Mouse (Mus musculus): Measurements from ENCODE around the gene Tgm2. TPM values are rescaled to one million over a fixed set of nuclear protein-coding genes. Genes with fewer than 3 reads are reported as not detected.

Gene Tgm2
- polyA plus RNA-seq, 1 experiment from 2014 or later = 11.8 TPM

DNA sequence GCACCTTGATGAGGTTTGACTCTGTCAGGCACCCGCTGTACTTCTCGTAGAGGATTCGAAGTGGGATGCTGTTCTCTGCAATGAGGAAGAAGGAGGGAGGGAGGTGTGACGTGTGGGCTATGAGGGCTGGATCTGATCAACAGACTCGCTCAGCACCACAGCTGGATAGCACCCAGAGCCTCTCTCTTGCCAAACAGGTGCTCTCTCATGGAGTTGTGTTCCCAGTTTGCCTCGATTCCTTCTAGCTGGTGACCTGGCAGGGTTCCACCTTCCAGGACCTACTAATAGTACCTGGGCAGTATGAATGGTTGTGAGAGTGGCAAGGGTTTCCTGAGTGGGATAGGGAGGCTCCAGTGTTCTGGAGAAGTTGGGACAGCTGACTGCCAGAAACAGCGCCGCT is 26.0 kb downstream of the Tgm2 start:
- H3K9ac ChIP-seq = no peak overlapping the region
- 84% methylated on average over 8 of the region's 8 CpGs for WGBS

GRCm38 (mm10) chr2:158119145-158119544 is 27.1 kb downstream of the Tgm2 start:
- Histone ChIP-seq H3K9ac (no peak overlapping the region), H3K27ac (no peak overlapping the region), H3K27me3 (replicated peaks) (no peaks in the 10 kb centered on the region), H3K4me3 (no peak overlapping the region), H3K4me1 (peaks cover 5% of the 10 kb centered on the region), H3K9me3 (no peaks in the 10 kb centered on the region), H3K4me2 (replicated peaks) (no peak overlapping the region), H3K36me3 (no peaks in the 10 kb centered on the region)
- ATAC-seq (ENCODE audit: low FRiP score, low read depth) = no peak
- WGBS = 85% methylated on average over 4 of the region's 4 CpGs

More for the DNA sequence above, 26.0 kb downstream of the Tgm2 start:
- Histone ChIP-seq H3K4me2 (replicated peaks) (no peak overlapping the region), H3K27me3 (replicated peaks) (no peaks in the 10 kb centered on the region), H3K9me3 (no peaks in the 10 kb centered on the region), H3K36me3 (no peaks in the 10 kb centered on the region), H3K27ac (no peak overlapping the region), H3K4me1 (peaks cover 5% of the 10 kb centered on the region; the same call in 1 of the 2 replicates), H3K4me3 (no peak overlapping the region)
- no peak for ATAC-seq (ENCODE audit: low FRiP score, low read depth)

- H3K9ac ChIP-seq = no peak overlapping the region
- H3K27ac ChIP-seq = no peak overlapping the region
- no peaks in the 10 kb centered on the region for H3K9me3 ChIP-seq
- H3K4me1 ChIP-seq = peaks cover 3% of the 10 kb centered on the region
- H3K4me3 ChIP-seq = no peak overlapping the region
- no peak overlapping the region for H3K4me2 ChIP-seq (replicated peaks)
- no peaks in the 10 kb centered on the region for H3K36me3 ChIP-seq
- H3K27me3 ChIP-seq (replicated peaks) = no peaks in the 10 kb centered on the region
- ATAC-seq (ENCODE audit: low FRiP score, low read depth) = no peak
- WGBS = 68% methylated on average over 6 of the region's 6 CpGs
These were observed 29.6 kb downstream of the Tgm2 start for GRCm38 (mm10) chr2:158116653-158117052.

- no peaks in the 10 kb centered on the region; the same call in 1 of the 2 replicates for H3K4me1 ChIP-seq
- no peak overlapping the region for H3K4me3 ChIP-seq
- 88% methylated on average over 3 of the region's 3 CpGs for WGBS
- H3K27me3 ChIP-seq (replicated peaks) = no peaks in the 10 kb centered on the region
- H3K36me3 ChIP-seq = no peaks in the 10 kb centered on the region
- H3K9me3 ChIP-seq = no peaks in the 10 kb centered on the region
- no peak overlapping the region for H3K27ac ChIP-seq
- no peak overlapping the region for H3K9ac ChIP-seq
- H3K4me2 ChIP-seq (replicated peaks) = no peak overlapping the region
- ATAC-seq (ENCODE audit: low FRiP score, low read depth) = no peak
These were observed 30.3 kb downstream of the Tgm2 start for GRCm38 (mm10) chr2:158115838-158116453.

- Histone ChIP-seq H3K36me3 (no peaks in the 10 kb centered on the region), H3K27ac (no peak overlapping the region), H3K4me2 (replicated peaks) (no peak overlapping the region), H3K9ac (no peak overlapping the region), H3K9me3 (no peaks in the 10 kb centered on the region), H3K4me1 (no peaks in the 10 kb centered on the region; the same call in 1 of the 2 replicates), H3K4me3 (no peak overlapping the region), H3K27me3 (replicated peaks) (no peaks in the 10 kb centered on the region)
- WGBS = 77% methylated on average over 5 of the region's 5 CpGs
- ATAC-seq (ENCODE audit: low FRiP score, low read depth) = no peak
These were observed 31.3 kb downstream of the Tgm2 start for GRCm38 (mm10) chr2:158114931-158115330.

- Histone ChIP-seq H3K27me3 (replicated peaks) (no peaks in the 10 kb centered on the region), H3K27ac (no peak overlapping the region), H3K4me1 (no peaks in the 10 kb centered on the region; the same call in 1 of the 2 replicates), H3K4me2 (replicated peaks) (no peak overlapping the region), H3K4me3 (no peak overlapping the region), H3K36me3 (no peaks in the 10 kb centered on the region), H3K9me3 (no peaks in the 10 kb centered on the region), H3K9ac (no peak overlapping the region)
- no peak for ATAC-seq (ENCODE audit: low FRiP score, low read depth)
- 43% methylated on average over 9 of the region's 9 CpGs for WGBS
These were observed 32.5 kb downstream of the Tgm2 start for GRCm38 (mm10) chr2:158113591-158114257.

DNA sequence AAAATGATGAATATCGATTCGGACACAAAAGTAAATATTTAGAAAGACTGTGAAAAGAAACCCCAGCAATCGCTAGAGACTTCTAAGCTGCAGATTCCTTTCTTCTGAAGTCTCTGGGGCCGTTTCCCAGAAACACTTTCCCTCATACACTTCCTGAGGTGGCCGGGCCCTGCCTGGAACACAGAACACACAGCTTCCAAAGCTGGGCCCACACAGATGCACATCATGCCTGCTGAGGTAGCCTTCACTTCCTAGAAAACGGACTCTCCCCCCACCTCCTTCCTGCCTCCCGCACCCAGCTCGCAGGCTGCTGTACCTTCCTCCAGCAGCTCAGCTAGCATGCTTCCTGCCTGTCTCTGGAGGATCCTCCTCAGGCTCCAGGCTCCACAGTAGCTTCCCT is 36.7 kb downstream of the Tgm2 start:
- no peak overlapping the region for H3K27ac ChIP-seq
- no peaks in the 10 kb centered on the region for H3K27me3 ChIP-seq (replicated peaks)
- H3K9me3 ChIP-seq = no peaks in the 10 kb centered on the region
- ATAC-seq (ENCODE audit: low FRiP score, low read depth) = no peak
- H3K9ac ChIP-seq = no peak overlapping the region
- H3K4me1 ChIP-seq = peaks cover 6% of the 10 kb centered on the region; the same call in 1 of the 2 replicates
- WGBS = 61% methylated on average over 8 of the region's 8 CpGs
- no peak overlapping the region for H3K4me2 ChIP-seq (replicated peaks)
- no peak overlapping the region for H3K4me3 ChIP-seq
- no peaks in the 10 kb centered on the region for H3K36me3 ChIP-seq

GRCm38 (mm10) chr2:158106947-158107587 is 39.2 kb downstream of the Tgm2 start:
- Histone ChIP-seq H3K4me1 (peaks cover 6% of the 10 kb centered on the region; the same call in 1 of the 2 replicates), H3K36me3 (no peaks in the 10 kb centered on the region), H3K27me3 (replicated peaks) (no peaks in the 10 kb centered on the region), H3K27ac (no peak overlapping the region), H3K9me3 (no peaks in the 10 kb centered on the region), H3K4me3 (no peak overlapping the region), H3K9ac (no peak overlapping the region), H3K4me2 (replicated peaks) (no peak overlapping the region)
- no peak for ATAC-seq (ENCODE audit: low FRiP score, low read depth)
- WGBS = 37% methylated on average over 6 of the region's 6 CpGs

DNA sequence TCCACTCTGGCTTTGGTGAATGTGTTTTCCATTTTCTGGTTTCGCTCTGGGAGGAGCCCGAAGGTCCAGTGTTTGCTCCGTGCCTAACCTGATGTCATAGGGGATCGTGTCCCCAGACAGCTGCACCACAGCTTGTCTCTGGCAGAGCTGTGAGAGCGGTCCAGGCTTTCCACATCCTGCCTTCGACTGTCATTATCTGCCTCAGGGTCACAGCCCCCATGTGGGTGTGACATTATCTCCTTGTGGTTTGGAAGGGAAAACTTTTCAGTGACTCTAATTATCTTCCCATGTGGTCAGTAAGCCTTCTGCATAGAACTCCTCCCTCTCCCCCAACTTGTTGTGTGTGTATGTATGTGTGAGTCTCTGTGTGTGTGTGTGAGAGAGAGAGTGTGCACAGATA is 40.6 kb downstream of the Tgm2 start:
- WGBS = 91% methylated on average over 6 of the region's 6 CpGs
- no peak overlapping the region for H3K4me3 ChIP-seq
- H3K4me1 ChIP-seq = peaks cover 6% of the 10 kb centered on the region; the same call in 1 of the 2 replicates
- ATAC-seq (ENCODE audit: low FRiP score, low read depth) = no peak
- no peaks in the 10 kb centered on the region for H3K9me3 ChIP-seq
- no peaks in the 10 kb centered on the region for H3K27me3 ChIP-seq (replicated peaks)
- H3K36me3 ChIP-seq = no peaks in the 10 kb centered on the region
- H3K9ac ChIP-seq = no peak overlapping the region
- H3K27ac ChIP-seq = no peak overlapping the region
- H3K4me2 ChIP-seq (replicated peaks) = no peak overlapping the region

DNA sequence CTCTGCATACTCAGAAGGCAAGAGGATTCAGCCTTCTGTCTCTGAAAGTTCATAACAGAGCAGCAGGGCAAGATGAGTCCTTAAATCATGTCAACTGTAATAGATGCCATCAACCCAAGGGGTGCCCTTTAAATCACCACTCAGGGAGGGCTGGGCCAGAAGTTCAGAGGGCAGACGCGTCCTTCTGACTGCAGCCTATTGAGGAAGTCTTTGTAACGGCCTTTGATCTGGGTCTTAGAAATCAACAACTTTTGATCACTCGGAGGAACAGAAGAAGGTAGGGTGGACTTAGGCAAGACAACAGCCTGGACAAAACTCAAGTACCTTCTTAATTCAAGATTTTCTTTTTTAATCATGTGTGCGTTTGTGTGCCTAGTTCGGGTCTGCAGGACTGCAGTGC is 41.3 kb downstream of the Tgm2 start:
- no peak overlapping the region for H3K27ac ChIP-seq
- ATAC-seq (ENCODE audit: low FRiP score, low read depth) = no peak
- 60% methylated on average over 6 of the region's 6 CpGs for WGBS

GRCm38 (mm10) chr2:158101768-158102167 is 44.5 kb downstream of the Tgm2 start:
- H3K4me3 ChIP-seq = no peak overlapping the region
- no peak overlapping the region for H3K9ac ChIP-seq
- no peaks in the 10 kb centered on the region for H3K27me3 ChIP-seq (replicated peaks)
- no peak for ATAC-seq (ENCODE audit: low FRiP score, low read depth)
- no peaks in the 10 kb centered on the region for H3K36me3 ChIP-seq
- no peak overlapping the region for H3K4me2 ChIP-seq (replicated peaks)
- H3K4me1 ChIP-seq = no peaks in the 10 kb centered on the region
- 85% methylated on average over 5 of the region's 5 CpGs for WGBS
- H3K9me3 ChIP-seq = no peaks in the 10 kb centered on the region
- H3K27ac ChIP-seq = no peak overlapping the region

More for the DNA sequence above, 41.3 kb downstream of the Tgm2 start:
- H3K36me3 ChIP-seq = no peaks in the 10 kb centered on the region
- no peak overlapping the region for H3K9ac ChIP-seq
- H3K4me1 ChIP-seq = peaks cover 6% of the 10 kb centered on the region; the same call in 1 of the 2 replicates
- no peaks in the 10 kb centered on the region for H3K9me3 ChIP-seq
- H3K27me3 ChIP-seq (replicated peaks) = no peaks in the 10 kb centered on the region
- no peak overlapping the region for H3K4me2 ChIP-seq (replicated peaks)
- H3K4me3 ChIP-seq = no peak overlapping the region

DNA sequence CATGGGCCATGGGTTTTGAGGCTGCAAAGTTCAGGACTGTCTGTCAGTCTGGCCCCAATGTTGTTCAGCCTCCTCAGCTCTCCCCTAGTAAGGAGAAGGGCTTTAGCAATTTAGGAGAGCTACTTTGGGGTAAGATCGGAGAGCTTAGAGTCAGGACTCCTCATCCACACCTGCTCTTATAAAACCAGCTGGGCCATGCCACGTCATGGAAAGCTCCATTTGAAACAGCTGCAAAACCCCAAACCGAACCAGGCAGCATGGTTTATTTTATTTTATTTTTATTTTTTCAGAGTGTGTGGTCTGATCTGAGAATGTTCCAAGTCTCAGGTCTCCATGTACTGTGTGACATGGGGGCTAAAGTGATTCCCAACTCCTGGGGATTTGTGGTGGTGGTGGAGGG is 46.7 kb downstream of the Tgm2 start:
- no peak overlapping the region for H3K9ac ChIP-seq
- H3K36me3 ChIP-seq = no peaks in the 10 kb centered on the region
- no peaks in the 10 kb centered on the region for H3K4me1 ChIP-seq
- no peak overlapping the region for H3K4me3 ChIP-seq
- no peak overlapping the region for H3K27ac ChIP-seq
- H3K4me2 ChIP-seq (replicated peaks) = no peak overlapping the region
- H3K9me3 ChIP-seq = no peaks in the 10 kb centered on the region
- WGBS = 84% methylated on average over 3 of the region's 3 CpGs
- H3K27me3 ChIP-seq (replicated peaks) = no peaks in the 10 kb centered on the region
- no peak for ATAC-seq (ENCODE audit: low FRiP score, low read depth)

Data from neural tube, embryonic 12.5 days (tissue).